Mouse (Mus musculus): ENCODE measurements around the gene Cptp. TPM values are rescaled to one million over a fixed set of nuclear protein-coding genes. Genes with fewer than 3 reads are reported as not detected.
A peak's percentile ranks its signal among the peaks of the same experiment; 100 is the strongest.

The Cptp gene
- polyA plus RNA-seq, 1 experiment from 2014 or later: 20.5 TPM

GRCm38 (mm10) chr4:155849792-155850451, 19.3 kb downstream of the Cptp start:
- no peak overlapping the region for H3K4me3 ChIP-seq
- H3K4me2 ChIP-seq (replicated peaks): no peak overlapping the region
- H3K27me3 ChIP-seq: no peaks in the 10 kb centered on the region
- no peak for ATAC-seq (replicated peaks)
- peaks cover 33% of the 10 kb centered on the region for H3K4me1 ChIP-seq
- H3K27ac ChIP-seq (replicated peaks): no peak overlapping the region
- no peaks in the 10 kb centered on the region for H3K9me3 ChIP-seq
- 0 out of 2 replicates have a peak overlapping the region, but pooled peaks have one; percentile 90 for H3K9ac ChIP-seq (replicated peaks)
- 96% methylated on average over 3 of the region's 3 CpGs for WGBS
- H3K36me3 ChIP-seq: peaks cover 11% of the 10 kb centered on the region; the same call in 1 of the 2 replicates

DNA sequence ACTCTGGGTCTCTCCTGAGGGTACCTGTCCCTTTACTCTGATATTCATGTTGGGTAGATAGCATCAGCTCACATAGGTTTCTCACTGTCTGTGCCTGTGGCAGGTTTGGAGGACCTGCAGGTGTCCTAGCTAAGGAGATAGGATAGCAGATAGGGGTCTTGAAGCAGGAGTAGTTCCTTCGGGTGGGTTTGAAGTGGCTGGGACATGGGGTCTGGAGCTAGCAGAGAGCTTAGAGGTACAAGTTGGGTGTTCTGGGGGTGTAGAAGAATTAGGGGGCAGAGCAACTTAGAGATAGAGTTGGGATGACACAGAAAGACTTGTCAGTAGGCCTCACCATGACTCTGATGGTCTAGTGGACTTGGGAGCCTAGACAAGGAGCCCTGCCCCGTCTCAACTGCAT, 19.8 kb downstream of the Cptp start:
- Histone ChIP-seq H3K27me3 (no peaks in the 10 kb centered on the region), H3K4me1 (peaks cover 33% of the 10 kb centered on the region), H3K9me3 (no peaks in the 10 kb centered on the region), H3K4me3 (no peak overlapping the region), H3K27ac (replicated peaks) (no peak overlapping the region), H3K36me3 (peaks cover 6% of the 10 kb centered on the region; the same call in 1 of the 2 replicates), H3K9ac (replicated peaks) (0 out of 2 replicates have a peak overlapping the region, but pooled peaks have one; percentile 90), H3K4me2 (replicated peaks) (no peak overlapping the region)
- no peak for ATAC-seq (replicated peaks)
- 87% methylated on average over 2 of the region's 2 CpGs for WGBS

DNA sequence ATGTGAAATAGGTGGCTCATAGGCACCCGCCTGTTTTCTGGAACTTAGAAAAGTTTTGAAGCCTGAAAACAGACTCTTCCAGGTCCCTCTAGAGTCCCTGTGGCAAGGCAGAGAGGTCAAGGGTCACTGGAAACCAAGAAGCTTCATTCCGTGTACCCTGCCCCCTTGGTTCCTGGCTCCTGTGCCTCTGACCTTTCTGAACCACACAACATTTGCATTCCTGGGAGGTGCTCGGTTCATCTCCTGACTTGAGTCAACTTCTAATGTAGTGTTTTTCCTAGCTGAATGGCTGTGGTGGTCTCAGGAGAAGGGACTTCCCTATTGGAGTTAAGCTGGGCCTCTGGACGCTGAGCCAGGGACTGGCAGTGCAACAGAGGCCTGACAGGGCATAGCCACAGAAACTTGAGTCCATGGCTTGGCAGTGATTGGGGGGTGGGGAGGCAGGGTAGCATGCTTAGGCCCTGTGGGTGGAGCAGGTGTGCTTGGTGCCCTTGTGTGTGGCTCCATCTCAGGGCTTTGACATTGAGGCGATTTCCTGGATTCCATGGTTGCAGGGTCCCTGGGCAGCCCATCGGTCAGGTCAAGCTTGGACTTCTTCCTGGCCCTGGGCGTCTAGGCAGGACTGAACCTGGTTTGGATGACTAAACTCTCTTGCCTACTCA, 20.7 kb downstream of the Cptp start:
- Histone ChIP-seq H3K4me1 (peaks cover 33% of the 10 kb centered on the region), H3K27me3 (no peaks in the 10 kb centered on the region), H3K9me3 (no peaks in the 10 kb centered on the region), H3K4me2 (replicated peaks) (peak overlapping the region; percentile 92), H3K27ac (replicated peaks) (no peak overlapping the region), H3K4me3 (peak overlapping the region; percentile 75), H3K36me3 (peaks cover 1% of the 10 kb centered on the region; the same call in 1 of the 2 replicates), H3K9ac (replicated peaks) (peak overlapping the region; percentile 90)
- WGBS: 53% methylated on average over 7 of the region's 7 CpGs
- ATAC-seq (replicated peaks): no peak

GRCm38 (mm10) chr4:155847591-155848352, 21.5 kb downstream of the Cptp start:
- peak; percentile 65 for ATAC-seq (replicated peaks)
- Histone ChIP-seq H3K9me3 (no peaks in the 10 kb centered on the region), H3K4me2 (replicated peaks) (peak overlapping the region; percentile 92), H3K9ac (replicated peaks) (peak overlapping the region; percentile 90), H3K36me3 (no peaks in the 10 kb centered on the region), H3K27me3 (no peaks in the 10 kb centered on the region), H3K4me1 (peaks cover 33% of the 10 kb centered on the region), H3K27ac (replicated peaks) (peak overlapping the region; percentile 73), H3K4me3 (peak overlapping the region; percentile 75)
- WGBS: 2% methylated on average over 69 of the region's 69 CpGs

DNA sequence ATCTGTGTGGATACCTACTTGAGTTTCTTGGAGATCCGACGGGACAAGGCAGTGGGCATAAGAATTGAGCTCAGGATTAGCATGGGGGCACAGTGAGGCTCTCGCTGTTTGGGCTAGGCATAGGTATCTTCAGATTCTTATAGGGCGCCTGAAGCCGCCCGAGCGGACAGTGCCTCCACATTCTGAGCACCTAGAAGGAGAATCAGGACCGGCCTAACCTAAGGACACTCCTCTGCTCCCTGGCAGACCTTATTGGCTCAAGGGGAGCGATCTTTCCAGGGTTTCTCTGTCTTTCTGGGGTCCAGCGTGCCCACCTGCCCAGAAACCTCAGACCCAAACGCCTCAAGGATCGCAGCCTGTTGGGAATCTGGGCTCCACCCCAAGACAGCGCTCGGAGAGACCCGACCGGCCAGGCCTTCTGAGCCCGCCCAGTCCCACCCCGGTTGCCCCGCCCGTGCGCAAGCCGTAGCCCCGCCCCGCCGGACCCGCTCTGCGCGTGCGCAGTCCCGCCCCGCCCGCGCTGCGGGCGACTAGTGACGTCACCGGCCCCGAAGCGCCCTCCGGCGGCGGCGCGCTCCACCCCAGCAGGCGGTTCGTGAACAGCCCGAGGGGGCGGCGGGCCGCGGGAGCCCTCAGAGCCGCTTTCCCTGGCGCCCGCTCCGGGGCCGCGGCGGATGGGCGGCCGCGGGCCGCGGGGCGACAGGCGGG, 22.2 kb downstream of the Cptp start, which contains the start of gene Dvl1:
TSS of gene Dvl1 (plus strand) at position 532 of the 708 bp plus-strand sequence.
- peak within 1 kb of the TSS; percentile 75 for H3K4me3 ChIP-seq
- peaks cover 33% of the 10 kb centered on the region for H3K4me1 ChIP-seq
- WGBS: 2% methylated on average over 40 of the region's 65 CpGs
- peak within 1 kb of the TSS; percentile 73 for H3K27ac ChIP-seq (replicated peaks)
- H3K9me3 ChIP-seq: no peaks in the 10 kb centered on the region
- H3K36me3 ChIP-seq: no peaks in the 10 kb centered on the region
- ATAC-seq (replicated peaks): peak; percentile 89
- no peaks in the 10 kb centered on the region for H3K27me3 ChIP-seq
- peak within 1 kb of the TSS; percentile 90 for H3K9ac ChIP-seq (replicated peaks)
- H3K4me2 ChIP-seq (replicated peaks): peak within 1 kb of the TSS; percentile 92

DNA sequence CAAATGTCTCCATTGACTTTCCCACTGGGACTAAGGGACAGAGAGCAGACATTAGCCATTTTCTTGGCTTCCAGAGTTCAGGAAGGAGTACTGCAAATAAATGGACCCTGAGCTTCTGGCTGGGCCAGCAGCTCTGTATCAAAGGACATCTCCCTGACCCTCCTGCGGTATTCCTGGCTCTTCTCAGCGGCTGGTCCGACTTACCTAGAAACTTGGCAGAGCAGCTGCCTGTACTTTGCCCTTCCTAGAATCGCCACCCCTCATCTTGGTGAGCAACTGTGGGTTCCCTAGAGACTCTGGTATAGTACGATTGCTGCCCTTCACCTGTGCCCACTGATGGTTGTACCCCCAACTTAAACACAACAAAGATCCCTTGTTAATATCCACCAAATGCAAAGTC, 26.0 kb downstream of the Cptp start:
- WGBS: 91% methylated on average over 5 of the region's 5 CpGs
- Histone ChIP-seq H3K27me3 (peaks cover 13% of the 10 kb centered on the region), H3K9ac (replicated peaks) (no peak overlapping the region), H3K4me1 (peaks cover 32% of the 10 kb centered on the region), H3K27ac (replicated peaks) (no peak overlapping the region), H3K36me3 (no peaks in the 10 kb centered on the region), H3K4me2 (replicated peaks) (no peak overlapping the region), H3K4me3 (no peak overlapping the region), H3K9me3 (no peaks in the 10 kb centered on the region)
- no peak for ATAC-seq (replicated peaks)

DNA sequence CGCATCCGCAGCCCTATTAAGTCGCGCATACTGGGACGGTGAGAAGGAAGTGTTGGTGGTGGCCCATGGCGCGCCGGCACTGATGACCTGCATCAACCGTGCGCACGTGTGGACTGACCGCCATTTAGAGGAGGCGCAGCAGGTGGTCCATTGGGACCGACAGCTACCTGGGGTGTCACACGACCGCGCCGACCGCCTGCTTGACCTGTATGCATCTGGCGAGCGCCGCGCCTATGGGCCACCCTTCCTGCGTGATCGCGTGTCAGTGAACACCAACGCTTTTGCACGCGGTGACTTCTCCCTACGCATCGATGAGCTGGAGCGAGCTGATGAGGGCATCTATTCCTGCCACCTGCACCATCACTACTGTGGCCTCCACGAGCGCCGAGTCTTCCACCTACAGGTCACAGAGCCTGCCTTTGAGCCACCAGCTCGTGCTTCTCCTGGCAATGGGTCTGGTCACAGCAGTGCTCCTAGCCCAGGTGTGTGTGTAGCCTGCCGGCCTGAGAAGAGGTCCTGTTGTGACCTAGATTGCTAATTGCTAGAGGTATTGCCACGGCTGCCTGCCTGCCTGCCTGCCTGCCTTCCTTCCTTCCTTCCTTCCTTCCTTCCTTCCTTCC, 27.5 kb downstream of the Cptp start:
- peak overlapping the region; percentile 33; the same call in 1 of the 2 replicates for H3K4me3 ChIP-seq
- 41% methylated on average over 38 of the region's 38 CpGs for WGBS
- H3K9ac ChIP-seq (replicated peaks): no peak overlapping the region
- no peaks in the 10 kb centered on the region for H3K9me3 ChIP-seq
- no peaks in the 10 kb centered on the region for H3K36me3 ChIP-seq
- no peak overlapping the region for H3K27ac ChIP-seq (replicated peaks)
- H3K27me3 ChIP-seq: peaks cover 13% of the 10 kb centered on the region
- ATAC-seq (replicated peaks): no peak
- peaks cover 25% of the 10 kb centered on the region for H3K4me1 ChIP-seq
- H3K4me2 ChIP-seq (replicated peaks): peak overlapping the region; percentile 50; the same call in 1 of the 2 replicates

GRCm38 (mm10) chr4:155841003-155841454, 28.2 kb downstream of the Cptp start:
- ATAC-seq (replicated peaks): no peak
- peaks cover 20% of the 10 kb centered on the region for H3K4me1 ChIP-seq
- peak overlapping the region; percentile 33 for H3K4me3 ChIP-seq
- WGBS: under 1% methylated on average over 32 of the region's 32 CpGs
- H3K9ac ChIP-seq (replicated peaks): peak overlapping the region; percentile 37
- no peak overlapping the region for H3K27ac ChIP-seq (replicated peaks)
- peak overlapping the region; percentile 50 for H3K4me2 ChIP-seq (replicated peaks)
- H3K9me3 ChIP-seq: no peaks in the 10 kb centered on the region
- no peaks in the 10 kb centered on the region for H3K36me3 ChIP-seq
- H3K27me3 ChIP-seq: peaks cover 13% of the 10 kb centered on the region

DNA sequence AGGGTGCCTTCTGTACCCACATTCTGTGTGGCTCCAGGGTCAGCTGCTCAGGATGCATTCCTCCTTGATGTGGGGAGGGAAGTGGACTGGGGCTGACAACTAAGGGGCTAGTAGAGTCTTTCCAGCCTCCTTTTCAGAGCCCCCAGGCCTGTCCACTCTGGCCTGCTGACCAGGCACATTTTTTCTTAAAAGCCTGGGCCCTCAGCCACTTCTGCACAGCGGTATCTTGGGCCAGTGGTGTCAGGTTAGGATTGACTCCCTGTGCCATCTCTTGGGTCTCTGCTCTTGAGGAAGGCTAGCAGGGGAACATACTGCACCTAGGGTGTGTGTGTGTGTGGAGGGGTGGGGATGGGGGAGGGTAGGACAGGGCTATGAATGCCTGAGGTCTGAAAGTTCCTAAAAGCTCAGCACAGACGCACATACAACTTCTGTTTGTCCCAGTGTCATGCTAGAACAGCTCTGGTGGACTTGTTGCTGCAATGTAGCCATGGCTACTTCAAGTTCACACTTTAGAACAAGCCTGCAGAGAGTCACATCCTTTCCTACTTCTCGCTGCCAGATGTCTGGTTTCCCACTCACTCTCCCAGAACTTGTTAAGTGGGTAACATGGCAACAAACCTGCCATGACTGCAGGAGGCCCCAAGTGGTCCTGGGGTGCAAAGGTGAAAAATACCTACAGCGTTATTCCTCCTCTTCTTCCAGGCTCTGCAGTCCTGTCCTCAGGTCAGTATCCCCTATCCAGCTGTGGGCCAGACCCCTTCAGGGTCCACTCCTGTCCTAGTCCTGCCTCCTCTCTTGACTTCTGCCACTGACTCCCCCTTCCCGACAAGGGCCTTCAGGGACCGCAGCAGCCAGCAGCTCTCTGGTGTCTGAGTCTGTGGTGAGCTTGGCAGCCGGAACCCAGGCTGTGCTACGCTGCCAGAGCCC, 28.9 kb downstream of the Cptp start:
- WGBS: 9% methylated on average over 8 of the region's 8 CpGs
- H3K4me1 ChIP-seq: peaks cover 20% of the 10 kb centered on the region
- no peaks in the 10 kb centered on the region for H3K9me3 ChIP-seq
- peak overlapping the region; percentile 33 for H3K4me3 ChIP-seq
- peak overlapping the region; percentile 37 for H3K9ac ChIP-seq (replicated peaks)
- peak overlapping the region; percentile 50 for H3K4me2 ChIP-seq (replicated peaks)
- ATAC-seq (replicated peaks): peak; percentile 27; the same call in 1 of the 2 replicates
- H3K27ac ChIP-seq (replicated peaks): no peak overlapping the region
- H3K27me3 ChIP-seq: peaks cover 13% of the 10 kb centered on the region
- H3K36me3 ChIP-seq: no peaks in the 10 kb centered on the region

- WGBS: 2% methylated on average over 16 of the region's 16 CpGs
- Histone ChIP-seq H3K4me2 (replicated peaks) (peak within 1 kb of the TSS; percentile 50), H3K9ac (replicated peaks) (peak within 1 kb of the TSS; percentile 37; the same call in 1 of the 2 replicates)
Observed at GRCm38 (mm10) chr4:155839483-155839910, 29.7 kb downstream of the Cptp start, which contains the start of gene Mxra8. Gene Mxra8 (plus strand): TSS chr4:155839680.

More at GRCm38 (mm10) chr4:155839483-155839910, 29.7 kb downstream of the Cptp start, which contains the start of gene Mxra8:
- peak within 1 kb of the TSS; percentile 33 for H3K4me3 ChIP-seq
- 0 out of 2 replicates have a peak, but pooled peaks cover 5% of the 10 kb centered on the region for H3K36me3 ChIP-seq
- peak; percentile 54; the same call in 1 of the 2 replicates for ATAC-seq (replicated peaks)
- no peaks in the 10 kb centered on the region for H3K9me3 ChIP-seq
- H3K4me1 ChIP-seq: peaks cover 20% of the 10 kb centered on the region
- H3K27me3 ChIP-seq: peaks cover 13% of the 10 kb centered on the region
- no peak within 1 kb of the TSS for H3K27ac ChIP-seq (replicated peaks)
